Mouse (Mus musculus) heart, adult 10 weeks (tissue): Measurements from ENCODE around the gene Gabbr2. TPM values are rescaled to one million over a fixed set of nuclear protein-coding genes. Genes with fewer than 3 reads are reported as not detected.

Experiments
- polyA plus RNA-seq: library from polyadenylated mRNA; stranded (reverse); fragments of 350-450 nt; fragmentation: Illumina TruSeq; extraction: RNeasy Lipid Tissue Mini Kit (QIAGEN cat#74804); gene quantifications from one replicate; pipeline ENCODE4 v1.2.3, GENCODE M21; 2014; ENCODE audit warnings: low read depth, low replicate concordance

Gabbr2 gene
- polyA plus RNA-seq = not detected

DNA sequence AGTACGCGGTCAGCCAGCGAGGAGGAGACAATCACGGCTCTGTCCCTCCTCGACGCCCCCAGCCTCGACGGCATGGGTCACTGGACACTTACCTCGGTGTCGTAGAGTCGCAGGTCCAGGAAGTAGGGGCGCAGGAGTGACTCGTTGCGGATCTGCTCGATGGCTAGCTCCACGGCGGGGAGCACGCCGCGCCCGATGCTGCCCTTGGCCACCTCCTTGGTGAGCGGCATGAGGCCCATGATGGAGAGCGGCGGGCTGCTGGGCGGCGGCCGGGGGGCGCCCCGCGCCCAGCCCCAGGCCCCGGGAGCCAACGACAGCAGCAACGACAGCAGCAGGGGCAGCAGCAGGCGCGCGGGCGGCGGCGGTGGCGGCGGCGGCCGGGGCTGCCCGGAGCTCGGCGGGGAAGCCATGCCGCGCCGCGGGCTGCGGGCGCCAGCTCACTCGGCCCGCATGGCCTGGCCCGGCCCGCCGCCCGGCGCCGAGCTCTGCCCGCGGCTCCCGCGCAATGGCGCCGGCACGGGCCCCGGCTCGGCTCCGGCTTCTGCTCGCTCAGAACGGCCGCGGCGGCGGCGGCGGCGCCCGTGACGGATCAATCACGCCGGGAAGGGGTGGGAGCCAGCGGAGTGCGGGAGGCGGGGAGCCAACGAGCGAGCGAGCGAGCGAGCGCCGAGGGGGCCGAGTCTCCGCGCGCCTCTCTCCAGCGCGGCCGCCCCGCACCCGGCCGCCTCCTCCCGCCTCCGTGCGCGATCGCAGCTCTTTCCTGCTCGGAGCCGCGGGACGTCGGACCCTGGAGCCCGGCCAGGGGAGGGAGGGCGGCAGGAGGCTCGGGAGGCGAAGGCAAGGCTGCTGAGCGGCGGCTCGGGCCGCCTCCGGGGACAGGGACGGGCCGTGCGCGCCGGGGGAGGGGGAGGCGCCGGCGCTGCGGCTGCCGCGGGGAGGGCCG, at the start of gene Gabbr2:
Gene Gabbr2 (minus strand): TSS at position 858 of the 943 bp plus-strand sequence.

DNA sequence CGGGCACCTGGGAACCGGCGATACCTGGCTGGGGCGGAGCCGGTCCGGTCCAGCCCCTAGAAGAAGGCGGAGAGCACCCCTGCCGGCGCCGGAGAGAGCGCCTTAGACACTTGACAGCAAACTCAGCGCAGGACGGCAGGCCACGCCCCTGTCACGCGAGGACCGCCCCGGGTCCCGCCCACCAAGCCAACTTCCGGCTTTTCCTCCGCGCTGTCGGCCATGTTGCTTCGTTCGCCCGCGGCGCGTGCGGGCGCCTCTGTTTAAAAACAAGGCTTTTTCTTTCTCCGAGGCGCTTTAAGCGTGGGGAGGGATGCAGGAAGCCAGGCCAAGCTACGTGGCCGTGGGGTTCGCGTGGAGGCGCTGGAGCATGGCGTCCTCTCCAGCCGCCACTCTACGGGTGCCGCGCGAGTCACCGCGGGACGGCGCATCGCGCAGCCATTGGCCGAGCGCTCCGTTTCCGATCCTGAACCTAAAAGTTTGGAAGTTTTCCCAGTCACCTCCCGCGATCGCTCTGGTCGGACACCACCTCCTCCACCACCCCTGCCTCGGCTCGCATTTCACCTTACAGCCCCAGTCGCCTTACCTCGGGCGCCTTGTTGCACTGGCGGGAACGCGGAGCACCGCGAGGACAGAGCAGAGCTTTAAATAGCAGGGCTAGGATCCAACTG, 341.5 kb downstream of the Gabbr2 start, which contains the start of gene Tbc1d2:
Gene Tbc1d2 (minus strand): TSS at position 124 of the 668 bp plus-strand sequence.

Other genes starting within 250 kb of the Gabbr2 start
- gene Anks6, start 65.6 kb upstream of the Gabbr2 start, polyA plus RNA-seq = 2.1 TPM
- gene Galnt12, start 100.0 kb upstream of the Gabbr2 start, polyA plus RNA-seq = 0.45 TPM
- 61.0 TPM for gene Col15a1, start 216.3 kb upstream of the Gabbr2 start, polyA plus RNA-seq